Mouse (Mus musculus): ENCODE measurements at regions not wholly inside any gene's neighbourhood (a gene's known extent, or its start where the extent isn't known, plus 50 kb on each side); places are given as distances from the start of the nearest gene placed in this dataset.

DNA sequence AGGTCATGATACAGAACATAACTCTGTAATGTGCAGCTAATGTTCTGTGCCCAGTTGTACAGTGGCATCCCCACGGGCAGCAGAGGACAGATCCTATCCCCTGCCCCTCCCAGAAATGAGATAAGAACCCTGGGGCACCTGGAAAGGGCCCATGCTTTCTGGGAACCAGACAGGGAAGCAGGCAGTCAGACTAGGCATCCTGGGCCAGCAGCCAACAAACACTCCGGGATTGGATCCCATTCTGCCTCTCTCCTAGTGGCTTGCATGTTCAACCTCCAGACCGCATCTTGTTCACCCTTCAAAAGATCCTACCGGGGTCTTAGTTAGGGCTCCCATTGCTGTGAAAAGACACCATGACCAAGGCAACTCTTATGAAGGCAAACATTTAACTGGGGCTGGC, 229.0 kb upstream of the Rpl38 start:
- DNase-seq (ENCODE audit: low spot score in 2 of 2): no peak

DNA sequence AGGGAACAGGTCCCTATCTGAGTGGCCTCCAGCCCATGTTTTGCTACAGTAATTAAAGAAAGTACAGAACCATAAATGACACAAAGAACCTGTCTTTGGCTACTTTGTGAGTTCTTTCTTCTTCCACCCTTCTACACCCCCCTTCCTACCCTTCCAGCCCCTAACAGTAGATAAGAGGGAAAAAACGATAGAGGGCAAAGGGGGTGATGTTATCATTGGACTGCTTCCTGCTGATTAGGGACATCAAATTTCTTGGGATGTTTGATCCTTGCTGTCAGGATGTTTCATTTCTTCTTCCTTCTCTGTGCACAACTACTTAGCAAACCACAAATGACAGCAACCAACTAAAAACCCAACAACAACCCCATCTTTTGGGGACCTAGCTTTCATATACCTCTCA, 232.5 kb upstream of the Rpl38 start:
- no peak for DNase-seq (ENCODE audit: low spot score in 2 of 2)

DNA sequence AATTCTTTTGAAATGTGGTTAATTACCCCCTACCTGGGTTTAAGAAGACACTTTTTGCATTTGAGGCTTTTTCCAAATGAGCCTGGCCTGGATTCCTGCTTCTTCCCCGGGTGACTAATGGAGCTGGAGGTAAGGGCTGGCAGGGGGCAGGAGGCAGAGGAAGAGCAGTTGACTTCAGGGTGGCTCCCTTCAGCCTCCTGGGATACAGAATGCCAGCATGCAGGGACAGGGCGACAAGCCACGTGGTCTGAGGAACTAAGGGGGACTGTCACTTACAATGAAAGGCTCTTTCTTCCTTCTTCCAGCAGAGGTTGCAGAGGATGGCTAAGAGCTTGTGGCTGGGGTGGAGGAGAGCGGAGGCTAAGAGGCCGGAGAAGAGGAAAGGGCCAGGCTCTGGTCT, 234.8 kb upstream of the Rpl38 start:
- DNase-seq (ENCODE audit: low spot score in 2 of 2): no peak

DNA sequence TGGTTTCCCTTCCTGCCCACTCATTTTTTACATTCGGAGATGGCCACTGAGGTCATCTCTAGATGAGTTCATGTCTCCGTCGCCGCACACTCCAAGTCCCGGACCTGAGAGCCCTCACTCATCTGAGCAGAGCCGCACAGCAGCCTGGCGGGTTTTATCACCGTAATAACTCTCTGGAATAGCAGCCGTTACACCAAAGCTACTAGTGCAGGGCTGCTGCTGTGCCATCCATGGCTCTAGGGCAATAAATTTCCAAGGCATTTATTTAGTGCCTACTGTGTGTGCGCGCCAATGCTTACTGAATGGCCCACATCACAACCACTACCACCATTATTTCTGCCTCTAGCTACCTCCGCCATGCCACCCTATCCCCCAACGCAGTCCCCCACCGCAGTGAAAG, 242.9 kb upstream of the Rpl38 start:
- no peak for DNase-seq (ENCODE audit: low spot score in 2 of 2)

DNA sequence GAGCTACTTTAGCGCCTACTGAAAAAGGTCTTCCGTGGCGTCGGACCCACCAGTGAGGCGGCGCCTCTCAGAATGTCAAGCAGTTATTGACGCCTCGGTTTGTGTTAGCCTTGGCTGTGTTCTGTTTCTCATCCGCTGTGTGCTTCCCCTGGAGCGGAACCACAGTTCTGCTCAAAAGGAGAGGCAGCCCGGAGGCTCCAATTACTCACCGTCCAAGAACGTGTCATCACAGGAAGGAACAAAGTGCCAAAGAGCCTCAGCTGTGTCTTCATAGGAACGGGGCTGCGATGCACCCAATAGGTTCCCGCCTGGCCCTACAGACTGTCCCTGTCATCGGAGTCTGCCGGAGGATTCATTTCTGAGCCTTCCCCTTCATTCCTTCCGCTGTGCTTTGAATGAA, 245.0 kb upstream of the Rpl38 start:
- no peak for DNase-seq (ENCODE audit: low spot score in 2 of 2)

DNA sequence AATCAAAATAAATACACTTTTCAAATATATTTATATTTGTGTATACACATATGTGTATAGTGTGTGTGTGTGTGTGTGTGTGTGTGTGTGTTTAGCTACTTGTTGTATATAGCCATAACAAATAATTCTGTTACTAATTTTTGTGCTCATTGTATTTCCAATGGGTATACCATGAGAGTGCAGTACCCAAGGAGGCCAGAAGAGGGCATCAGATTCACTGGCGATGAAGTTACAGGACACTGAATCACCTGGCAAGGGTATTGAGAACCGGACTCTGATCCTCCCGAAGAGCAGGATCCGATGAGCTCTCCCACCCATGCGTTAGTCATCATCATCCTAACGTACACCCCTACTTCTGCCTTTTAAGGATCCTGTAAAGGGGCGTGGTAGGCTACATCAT, 249.3 kb upstream of the Rpl38 start:
- no peak for DNase-seq (ENCODE audit: low spot score in 2 of 2)

DNA sequence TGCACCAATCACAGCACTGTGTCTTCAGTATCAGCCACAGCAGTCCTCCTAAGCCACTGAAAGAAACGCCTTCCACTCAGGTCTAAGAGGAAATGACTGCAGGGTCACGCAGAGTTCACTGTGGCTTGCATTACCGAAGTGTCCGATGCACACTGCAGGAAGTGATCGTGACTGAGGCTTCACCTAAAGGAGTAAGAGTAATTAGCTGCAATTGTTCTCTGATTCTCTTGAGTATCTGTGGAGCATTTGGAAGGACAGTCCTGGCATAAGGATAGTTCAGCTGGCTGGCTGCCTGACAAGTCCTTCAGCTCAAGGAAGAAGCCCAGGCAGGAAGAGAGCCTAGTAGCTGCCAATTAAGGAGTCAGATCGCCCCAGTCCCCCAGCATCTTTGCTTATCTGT, 252.2 kb upstream of the Rpl38 start:
- no peak for DNase-seq (ENCODE audit: low spot score in 2 of 2)

DNA sequence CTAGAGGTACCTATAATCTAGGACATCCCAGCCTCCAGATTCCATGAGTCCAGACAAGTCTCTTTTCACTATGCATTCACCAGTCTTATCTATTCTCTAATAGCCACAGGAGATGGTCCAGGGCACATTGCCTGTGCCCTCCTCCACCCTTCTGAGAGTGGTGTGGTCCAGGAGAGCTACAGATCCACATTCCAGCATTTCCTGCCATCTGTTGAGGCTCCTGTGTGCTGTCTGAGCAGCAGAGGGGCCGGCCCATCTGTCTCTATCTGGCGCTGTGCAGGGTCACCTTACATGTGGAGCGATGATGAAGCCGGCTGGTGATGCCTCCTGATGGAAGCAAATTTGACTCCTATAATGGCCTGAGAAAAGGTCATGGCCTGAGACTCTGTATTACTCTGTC, 263.9 kb upstream of the Rpl38 start:
- DNase-seq (ENCODE audit: low spot score in 2 of 2): no peak

DNA sequence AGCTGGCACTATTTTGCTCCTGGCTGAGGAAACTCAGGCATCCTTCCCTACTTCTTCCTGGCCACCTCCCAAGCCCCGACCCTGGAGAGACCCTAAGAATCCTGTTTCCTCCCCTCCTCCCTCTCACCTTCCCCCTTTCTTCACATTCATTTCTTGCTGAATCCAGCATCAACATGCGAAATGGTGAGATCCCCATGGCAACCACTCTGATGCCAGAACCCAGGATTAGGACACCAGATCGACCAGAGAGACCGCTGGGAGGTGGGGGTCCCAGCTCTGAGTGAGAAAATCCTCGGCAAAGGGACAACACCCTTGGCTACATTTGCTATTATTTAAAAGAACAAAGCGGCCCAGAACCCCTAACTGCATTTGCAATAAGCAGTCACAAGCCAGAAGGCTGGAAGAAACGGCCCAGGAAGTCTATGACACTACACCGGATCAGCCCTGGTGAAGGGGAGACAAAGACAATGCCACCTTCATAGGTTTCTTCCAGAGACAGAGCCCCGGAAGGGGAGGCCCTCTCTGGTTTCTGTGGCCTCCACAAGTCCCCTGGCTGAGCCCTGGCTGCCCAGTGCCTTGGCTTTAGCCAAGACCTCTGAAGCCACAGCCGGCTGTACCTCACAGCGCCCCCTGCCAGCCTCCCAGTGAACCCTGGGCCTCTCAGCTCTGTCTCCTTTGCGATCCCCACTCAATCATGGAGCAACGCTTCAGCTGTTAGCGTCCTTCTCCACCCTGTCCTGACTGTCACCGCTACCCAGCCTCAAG, 265.6 kb upstream of the Rpl38 start:
- DNase-seq (ENCODE audit: low spot score in 2 of 2): no peak

DNA sequence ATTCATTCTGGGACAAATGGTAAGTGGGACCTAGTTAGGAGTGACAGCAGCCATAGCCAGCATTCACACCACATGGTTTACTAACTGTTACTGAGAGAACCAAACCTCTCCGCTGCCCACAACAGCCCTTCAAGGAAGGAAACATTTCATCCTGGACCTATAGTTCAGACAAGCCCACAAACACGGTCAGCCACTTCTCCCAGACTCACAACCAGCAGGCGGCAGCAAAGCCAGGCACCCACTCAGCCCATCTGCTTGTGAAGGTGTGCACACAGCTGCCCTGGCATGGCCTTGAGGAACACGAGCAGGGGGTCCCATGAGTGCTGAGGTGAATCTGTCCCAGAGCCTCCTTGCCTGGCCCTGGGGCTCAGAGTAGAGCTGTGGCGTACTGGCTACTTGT, 267.6 kb upstream of the Rpl38 start:
- DNase-seq (ENCODE audit: low spot score in 2 of 2): no peak

DNA sequence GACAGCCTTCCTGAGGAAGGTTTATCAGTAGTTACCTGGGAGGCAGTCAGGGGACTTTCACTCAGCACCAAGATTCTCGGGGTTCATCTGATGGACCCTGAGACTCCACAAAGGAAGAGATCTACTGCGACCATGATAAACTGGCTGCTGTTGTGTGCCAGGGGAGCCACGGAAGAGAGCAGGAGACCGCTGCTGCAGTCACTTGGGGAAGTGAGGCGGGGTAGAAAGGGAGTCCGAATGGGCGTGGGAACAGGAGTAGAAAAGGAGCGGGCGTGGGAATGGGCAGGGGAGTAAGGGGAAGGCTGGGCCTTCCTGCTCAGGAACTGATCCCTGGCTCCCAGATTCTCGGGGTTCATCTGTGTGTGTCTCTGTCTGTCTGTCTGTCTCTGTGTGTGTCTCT, 276.2 kb upstream of the Rpl38 start:
- DNase-seq (ENCODE audit: low spot score in 2 of 2): no peak

DNA sequence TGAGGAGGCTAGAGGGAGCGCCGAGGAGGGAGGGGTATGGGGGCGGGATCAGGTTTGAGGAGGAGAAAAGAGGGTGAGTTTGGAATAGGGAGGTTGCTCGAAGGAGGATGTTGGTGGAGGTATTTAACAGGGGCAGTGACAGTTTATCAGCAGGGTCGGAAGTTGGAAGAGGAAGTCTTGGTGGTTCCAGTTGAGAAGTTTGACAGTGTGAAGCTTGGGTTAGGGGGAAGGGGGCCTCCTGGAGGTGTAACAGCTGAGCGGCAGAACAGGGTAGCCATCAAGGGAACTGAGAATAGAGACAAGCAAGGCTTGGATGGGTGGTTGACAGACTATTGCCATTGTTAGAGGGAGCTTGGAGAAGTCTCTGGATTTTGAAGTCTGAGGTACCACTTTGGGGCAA, 276.8 kb upstream of the Rpl38 start:
- no peak for DNase-seq (ENCODE audit: low spot score in 2 of 2)

DNA sequence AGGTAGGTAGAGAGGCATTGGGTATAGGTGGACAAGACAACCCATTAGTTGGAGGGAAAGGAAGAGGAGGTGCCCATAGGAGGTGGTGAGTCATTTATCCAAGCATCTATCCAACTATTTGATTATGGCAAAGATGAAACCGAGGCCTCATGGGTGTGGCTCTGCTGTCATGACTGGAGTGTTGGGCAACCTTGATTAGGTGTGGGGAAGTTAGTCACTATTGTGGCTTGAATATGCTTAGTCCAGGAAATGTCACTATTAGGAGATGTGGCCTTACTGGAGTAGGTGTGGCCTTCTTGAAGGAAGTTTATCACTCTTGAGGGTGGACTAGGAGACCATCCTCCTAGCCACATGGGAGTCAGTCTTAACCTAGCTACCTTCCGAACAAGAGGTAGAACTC, 281.2 kb upstream of the Rpl38 start:
- DNase-seq (ENCODE audit: low spot score in 2 of 2): no peak

DNA sequence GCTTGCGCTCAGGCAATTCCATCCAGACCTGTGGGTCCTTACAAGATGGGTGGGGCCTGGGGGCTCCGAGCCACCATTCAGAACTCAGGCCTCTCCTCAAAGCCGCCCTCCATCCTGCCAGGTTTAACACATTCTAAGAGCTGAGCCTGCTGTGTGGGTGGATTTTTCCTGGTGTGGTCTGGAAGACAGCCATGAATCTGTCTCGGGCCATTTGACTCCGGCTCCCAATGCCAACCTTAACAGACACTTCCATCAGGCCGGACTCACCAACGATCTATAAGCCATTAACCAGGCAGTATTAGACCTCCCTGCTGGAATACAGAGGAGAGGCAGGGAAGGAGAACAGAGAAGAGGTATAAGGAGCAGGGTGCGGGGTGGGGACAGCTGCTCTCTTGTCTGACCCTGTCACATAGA, 288.9 kb upstream of the Rpl38 start:
- no peak for DNase-seq (ENCODE audit: low spot score in 2 of 2)

DNA sequence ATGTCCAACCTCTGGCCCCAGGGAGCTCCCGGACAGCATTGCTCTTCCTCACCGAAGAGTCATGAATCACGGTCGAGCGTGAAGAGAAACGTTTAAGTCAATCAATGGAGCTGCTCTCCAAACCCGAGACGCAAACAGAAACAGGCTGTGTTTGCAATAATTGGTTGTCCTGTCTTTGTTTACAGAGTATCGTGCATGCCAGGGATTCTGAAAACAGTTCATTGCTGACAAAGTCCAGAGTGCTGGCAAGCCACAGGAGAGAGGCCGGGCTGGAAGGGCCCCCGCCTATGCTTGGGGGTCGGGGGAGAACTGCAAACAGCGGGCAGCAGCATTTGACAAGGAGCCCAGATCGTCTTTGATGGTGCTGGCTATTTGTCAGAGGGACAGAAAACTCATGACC, 292.4 kb upstream of the Rpl38 start:
- DNase-seq (ENCODE audit: low spot score in 2 of 2): no peak

DNA sequence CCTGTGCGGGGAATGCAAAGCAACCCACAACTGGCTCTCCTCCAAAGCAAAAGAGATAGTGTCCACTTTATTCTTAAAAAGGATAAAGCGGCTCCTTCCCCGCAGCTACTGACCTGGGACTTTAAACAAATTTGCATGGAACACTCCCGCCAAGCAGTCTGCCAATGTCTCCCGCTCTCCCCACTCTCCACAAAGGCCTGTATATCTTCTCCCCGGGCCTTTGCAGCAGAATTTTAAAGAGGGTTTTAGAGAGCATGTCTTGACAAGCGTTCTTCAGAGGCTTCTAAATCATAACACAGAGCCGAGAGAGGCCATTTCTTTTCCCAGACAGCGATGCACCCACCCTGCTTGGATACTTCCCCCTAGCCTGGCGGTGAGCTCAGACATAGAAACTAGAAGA, 297.6 kb upstream of the Rpl38 start:
- no peak for DNase-seq (ENCODE audit: low spot score in 2 of 2)

DNA sequence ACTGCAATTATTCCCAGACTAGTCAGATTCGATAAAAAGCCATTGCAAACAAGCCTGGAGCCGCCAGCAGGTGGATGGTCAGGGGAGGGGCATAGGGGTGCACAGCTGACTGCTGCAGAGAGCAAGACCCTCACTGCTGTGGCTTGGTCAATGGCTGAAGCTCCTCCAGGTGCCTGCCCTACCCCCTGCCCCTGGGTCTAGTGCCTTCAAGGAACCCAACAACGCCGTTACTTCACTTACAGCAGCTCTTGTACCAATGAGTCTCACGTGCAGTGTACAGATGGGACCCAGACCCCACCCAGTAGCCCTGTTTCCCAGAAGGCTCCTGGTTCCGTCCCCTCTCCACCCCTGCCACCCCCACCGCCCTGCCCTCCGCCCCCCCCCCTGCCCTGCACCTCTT, 300.5 kb upstream of the Rpl38 start:
- DNase-seq (ENCODE audit: low spot score in 2 of 2): no peak

DNA sequence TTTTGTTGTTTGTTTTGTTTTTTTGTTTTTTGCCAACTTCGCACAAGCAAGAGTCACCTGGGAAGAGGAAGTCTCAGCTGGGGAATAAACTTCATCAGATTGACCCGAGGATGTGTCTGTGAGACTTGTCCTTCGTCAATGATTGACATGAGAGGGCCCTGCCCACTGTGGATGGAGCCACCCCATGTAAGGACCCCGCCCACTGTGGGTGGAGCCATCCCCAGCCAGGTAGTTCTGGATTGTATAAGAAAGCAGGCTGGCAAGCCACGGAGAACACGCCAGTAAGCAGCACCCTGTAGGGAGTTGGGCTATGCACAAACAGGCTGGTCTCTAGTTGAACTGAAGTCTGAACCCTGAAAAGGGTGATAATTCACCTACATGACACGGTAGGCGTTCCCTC, 294.1 kb upstream of the Sdk2 start:
- no peak for DNase-seq (ENCODE audit: low spot score in 2 of 2)

DNA sequence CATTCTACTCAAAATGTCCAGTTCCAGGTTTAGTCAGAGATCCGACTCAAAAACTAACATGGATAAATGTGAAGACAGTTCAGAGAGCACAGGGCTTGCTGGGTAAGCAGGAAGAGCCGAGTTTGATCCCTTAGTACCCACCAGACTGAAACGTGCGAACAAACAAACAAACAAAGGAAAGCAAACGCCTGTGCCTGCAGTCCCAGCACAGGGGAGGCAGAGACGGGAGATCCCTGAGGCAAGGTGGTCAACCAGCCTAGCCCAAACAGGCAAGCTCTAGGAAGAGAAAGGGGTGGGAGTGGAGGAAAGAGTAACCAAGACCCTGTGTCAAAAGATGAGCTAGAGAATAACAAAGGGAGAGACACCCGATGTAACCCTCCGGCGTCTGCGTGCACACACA, 293.5 kb upstream of the Sdk2 start:
- no peak for DNase-seq (ENCODE audit: low spot score in 2 of 2)

DNA sequence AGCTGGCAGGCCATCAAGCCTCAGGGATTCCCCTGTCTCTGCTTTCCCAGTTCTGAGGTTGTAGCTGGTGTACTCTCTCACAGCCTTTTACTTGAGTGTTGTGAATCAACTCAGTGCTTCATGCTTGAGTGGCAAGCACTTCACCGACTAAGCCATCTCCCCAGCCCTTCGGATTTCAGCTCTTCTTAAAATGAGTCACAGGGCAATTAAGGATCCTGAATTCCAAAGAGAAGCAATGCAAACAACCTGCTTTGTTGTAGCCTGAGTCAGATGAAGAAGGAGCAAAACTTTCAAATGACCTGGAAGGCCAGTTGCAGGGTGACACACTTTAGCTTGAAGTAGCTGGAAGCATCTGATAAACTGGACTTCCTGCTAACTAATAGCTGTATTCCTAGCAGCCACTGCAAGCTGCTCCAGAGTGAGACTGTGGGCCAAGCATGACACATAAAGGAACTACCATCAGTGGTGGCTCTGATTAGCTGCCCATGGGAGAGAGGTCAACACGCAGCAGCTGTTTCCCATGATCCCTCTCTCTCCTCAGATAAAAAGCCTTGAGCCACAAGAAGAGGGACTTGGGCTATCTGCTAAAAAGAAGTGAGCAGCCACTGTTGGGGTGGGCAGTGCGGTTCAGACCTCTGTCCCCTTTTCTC, 285.4 kb upstream of the Sdk2 start:
- DNase-seq (ENCODE audit: low spot score in 2 of 2): no peak

DNA sequence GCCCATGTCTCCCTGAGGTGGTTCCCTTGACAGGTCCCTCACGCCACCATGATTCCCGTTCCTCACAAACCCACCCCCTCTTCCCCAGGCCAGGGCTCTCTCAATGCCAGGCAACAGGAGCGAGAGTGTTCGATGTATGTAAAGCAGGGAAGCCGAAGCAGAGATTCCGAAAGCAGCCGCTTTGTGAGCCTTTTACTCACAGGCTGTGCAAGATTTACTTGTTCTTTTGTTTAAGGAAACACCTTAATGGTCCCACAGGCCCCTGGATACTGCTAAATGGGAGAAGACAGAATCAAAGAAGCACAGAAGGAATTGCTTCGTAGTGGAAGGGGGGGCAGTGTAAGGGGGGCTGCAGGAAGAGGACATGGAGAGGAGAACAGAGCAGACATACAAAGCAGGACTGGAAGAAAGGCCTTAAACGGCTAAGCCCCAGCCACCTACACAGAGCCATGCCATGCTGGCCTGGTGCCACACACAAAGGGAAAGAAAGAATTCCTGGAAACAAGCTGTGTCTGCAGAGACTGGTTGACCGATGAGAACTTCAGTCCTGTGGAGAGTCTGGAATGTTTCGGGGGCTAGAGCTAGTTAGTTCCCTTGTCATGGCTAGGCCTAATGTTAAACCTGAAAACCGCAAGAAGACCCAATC, 270.1 kb upstream of the Sdk2 start:
- no peak for DNase-seq (ENCODE audit: low spot score in 2 of 2)

DNA sequence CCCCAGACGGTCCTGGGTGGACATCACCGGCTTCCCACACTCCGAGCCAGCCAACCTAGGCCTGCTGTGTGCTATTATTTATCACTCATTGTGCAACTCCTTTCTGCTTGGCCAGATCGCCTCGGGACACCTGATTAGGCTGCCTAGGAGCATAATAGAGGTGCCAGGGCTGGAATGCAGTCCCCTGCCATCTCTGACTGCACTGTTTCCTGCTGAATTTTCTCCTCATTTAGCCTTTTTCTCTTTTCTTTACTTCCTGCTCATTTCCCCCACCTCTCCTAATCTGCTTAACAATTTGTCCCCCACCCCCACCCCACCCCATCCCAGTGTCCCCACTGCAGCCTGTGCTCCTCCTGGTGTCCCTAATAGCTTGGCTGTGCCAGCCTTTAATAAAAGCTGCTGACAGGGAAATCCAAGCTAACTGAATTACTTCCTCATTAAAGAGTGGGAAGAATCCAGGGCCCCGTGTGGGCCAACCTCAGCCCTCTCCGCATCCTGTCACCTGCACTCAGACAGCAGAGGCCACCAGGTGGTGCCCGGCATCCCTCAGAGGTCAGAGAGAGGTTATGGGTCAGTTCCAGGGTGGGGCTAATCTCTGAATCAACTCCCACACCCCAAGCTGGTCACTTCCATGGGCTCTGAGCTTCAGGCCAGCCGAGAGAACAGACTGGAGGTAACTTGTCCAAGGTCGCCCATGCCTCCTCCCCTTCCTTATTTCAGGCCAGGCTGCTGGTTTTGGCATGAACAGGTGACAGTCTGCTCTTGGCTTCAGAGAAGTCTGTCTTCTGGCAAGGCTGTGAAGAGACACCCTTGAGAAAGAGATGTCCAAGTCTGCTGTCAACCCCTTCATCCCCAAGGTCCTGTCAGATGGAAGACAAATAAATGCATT, 269.3 kb upstream of the Sdk2 start:
- DNase-seq (ENCODE audit: low spot score in 2 of 2): no peak

Measured in right cerebral cortex, postnatal 36 days (tissue).